8 mouse cellular contexts compared by ENCODE assay signal in the genomic region with DNA sequence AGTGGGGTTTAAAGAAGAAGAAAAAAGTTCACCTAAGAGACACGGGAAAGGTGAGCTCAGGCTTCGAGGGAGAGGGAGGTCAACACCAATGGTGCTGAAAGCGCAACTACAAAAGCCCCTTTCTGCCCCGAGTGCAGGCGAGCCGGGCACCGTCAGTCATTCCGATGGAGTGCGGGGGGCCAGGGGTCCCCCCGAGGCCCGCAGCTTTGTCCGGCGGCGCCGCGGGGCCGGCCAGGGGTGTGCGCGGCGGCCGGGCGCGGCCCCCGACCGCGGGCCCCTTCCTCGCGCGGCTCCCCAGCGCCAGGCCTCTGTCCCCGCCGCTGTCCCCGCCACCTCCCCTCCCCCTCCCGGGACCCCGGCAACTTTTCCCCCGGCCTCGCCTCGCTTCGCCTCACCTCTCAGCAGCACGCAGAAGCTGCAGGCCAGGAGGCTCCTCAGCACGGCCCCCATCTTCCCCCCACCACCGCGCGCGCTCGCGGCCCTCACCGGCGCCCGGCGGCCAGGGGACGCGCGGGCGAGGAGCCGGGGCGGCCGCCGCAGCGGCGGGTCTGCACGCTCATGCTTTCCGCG. TPM values are rescaled to one million over a fixed set of nuclear protein-coding genes. Genes with fewer than 3 reads are reported as not detected.
DNase-seq lines count a peak whose midpoint lies in the region; ATAC-seq and TF ChIP-seq lines count a peak whose summit lies in the region.

No protein-coding gene starts in this region.

- no peak for TF ChIP-seq POLR2A in lung, adult 2 months (IDR thresholded peaks at IDR 0.05; ENCODE audit: borderline replicate concordance, extremely low read depth, low read depth, low read length)
- TF ChIP-seq POLR2A in bone marrow, adult 2 months (IDR thresholded peaks at IDR 0.05; ENCODE audit: borderline replicate concordance, control insufficient read depth, low read depth, low read length), result no peak
- TF ChIP-seq POLR2A in limb, embryonic 14.5 days (IDR thresholded peaks at IDR 0.05; ENCODE audit: borderline replicate concordance, extremely low read depth, insufficient read depth, insufficient read length), result no peak

- H3K9ac ChIP-seq in forebrain, embryonic 12.5 days, result peak overlapping the region; percentile 95
- peak overlapping the region; percentile 99 for H3K9ac ChIP-seq in limb, embryonic 14.5 days (ENCODE audit: low read depth, low read length, severe bottlenecking)

- H3K4me1 ChIP-seq in lung, adult 2 months (ENCODE audit: control insufficient read depth, insufficient read depth, low read length), result peaks cover 4% of the 10 kb centered on the region
- H3K4me1 ChIP-seq in bone marrow, adult 2 months (ENCODE audit: control insufficient read depth, insufficient read depth, low read length), result no peaks in the 10 kb centered on the region
- H3K4me1 ChIP-seq in forebrain, embryonic 12.5 days, result peaks cover 24% of the 10 kb centered on the region
- peaks cover 11% of the 10 kb centered on the region for H3K4me1 ChIP-seq in limb, embryonic 14.5 days (ENCODE audit: control insufficient read depth, insufficient read depth, low read length)

- no peaks in the 10 kb centered on the region for H3K9me3 ChIP-seq in forebrain, embryonic 12.5 days
- H3K9me3 ChIP-seq in limb, embryonic 14.5 days (ENCODE audit: control insufficient read depth, low read length), result no peaks in the 10 kb centered on the region

- peak overlapping the region; percentile 79; the same call in 1 of the 2 replicates for H3K27ac ChIP-seq in bone marrow, adult 2 months (ENCODE audit: control insufficient read depth, insufficient read depth, low read depth, low read length, poor library complexity)
- peak overlapping the region; percentile 99 for H3K27ac ChIP-seq in forebrain, embryonic 12.5 days
- peak overlapping the region; percentile 99 for H3K27ac ChIP-seq in limb, embryonic 14.5 days (replicated peaks; ENCODE audit: low read depth, low read length)

- WGBS in lung, adult 2 months, result under 1% methylated on average over 38 of the region's 64 CpGs
- under 1% methylated on average over 63 of the region's 64 CpGs for WGBS in bone marrow, adult 2 months
- WGBS in forebrain, embryonic 12.5 days, result under 1% methylated on average over 60 of the region's 64 CpGs
- WGBS in limb, embryonic 14.5 days, result 2% methylated on average over 26 of the region's 64 CpGs

- no peak for TF ChIP-seq CTCF in lung, adult 2 months (IDR thresholded peaks at IDR 0.05; ENCODE audit: insufficient read depth, low read length)
- TF ChIP-seq CTCF in bone marrow, adult 2 months (IDR thresholded peaks at IDR 0.05; ENCODE audit: control insufficient read depth, insufficient read depth, low read length), result no peak

- ATAC-seq in forebrain, embryonic 12.5 days (ENCODE audit: low FRiP score), result peak; percentile 72
- ATAC-seq in limb, embryonic 14.5 days (ENCODE audit: low FRiP score, low read depth), result peak; percentile 61
- no peak for ATAC-seq in activated CD4-positive, CD25-positive, alpha-beta regulatory T cell, adult 4 months

- no peaks in the 10 kb centered on the region for H3K36me3 ChIP-seq in forebrain, embryonic 12.5 days (replicated peaks)
- no peaks in the 10 kb centered on the region for H3K36me3 ChIP-seq in limb, embryonic 14.5 days (ENCODE audit: control insufficient read depth, insufficient read depth, low read length)
- no peaks in the 10 kb centered on the region for H3K36me3 ChIP-seq in splenic B cell, adult 2 months (ENCODE audit: control insufficient read depth, insufficient read depth, low read length, poor library complexity, severe bottlenecking)

- H3K4me3 ChIP-seq in lung, adult 2 months (replicated peaks; ENCODE audit: extremely low read depth, low read depth, low read length), result peak overlapping the region; percentile 69
- peak overlapping the region; percentile 94 for H3K4me3 ChIP-seq in bone marrow, adult 2 months (replicated peaks; ENCODE audit: control insufficient read depth, low read depth, low read length)
- H3K4me3 ChIP-seq in forebrain, embryonic 12.5 days (replicated peaks), result peak overlapping the region; percentile 97
- peak overlapping the region; percentile 88 for H3K4me3 ChIP-seq in limb, embryonic 14.5 days (replicated peaks; ENCODE audit: low read length)

- no peaks in the 10 kb centered on the region for H3K27me3 ChIP-seq in forebrain, embryonic 12.5 days
- no peaks in the 10 kb centered on the region for H3K27me3 ChIP-seq in limb, embryonic 14.5 days (ENCODE audit: control insufficient read depth, insufficient read depth, low read length)
- no peaks in the 10 kb centered on the region for H3K27me3 ChIP-seq in splenic B cell, adult 2 months (ENCODE audit: control insufficient read depth, insufficient read depth, low read length, poor library complexity, severe bottlenecking)

- no peak for DNase-seq in lung, adult 2 months
- DNase-seq in lung, adult 18-20 months, result no peak
- DNase-seq in limb, embryonic 14.5 days (ENCODE audit: low spot score), result peak; percentile 8
- DNase-seq in splenic B cell, adult 2 months (ENCODE audit: low read depth, low spot score), result peak; percentile 18
- no peak for DNase-seq in adrenal gland, postnatal 36 days

- peak overlapping the region; percentile 76 for H3K4me2 ChIP-seq in forebrain, embryonic 12.5 days
- peak overlapping the region; percentile 67 for H3K4me2 ChIP-seq in limb, embryonic 14.5 days (replicated peaks; ENCODE audit: low read depth, low read length, severe bottlenecking)

RNA-seq across cellular contexts. Expression of a gene that starts 0.4 kb away (rescaled TPM):
- 30.8 and 38.3 TPM in 2 replicates for polyA plus RNA-seq in lung, adult 2 months (2012; rRNA removed)
- polyA plus RNA-seq in bone marrow, adult 2 months (2011; ENCODE audit: insufficient read depth, insufficient read length, low replicate concordance, missing spikeins), result 9.2 and 17.1 TPM in 2 replicates
- 32.0 and 33.3 TPM in 2 replicates for polyA plus RNA-seq in forebrain, embryonic 12.5 days (2016; fragmentation: Nextera tagmentation; extraction: Ambion mirVana)
- 42.7 and 45.1 TPM in 2 replicates for polyA plus RNA-seq in limb, embryonic 14.5 days (2012; rRNA removed)
- polyA plus RNA-seq in limb, embryonic 14.5 days (2014; fragmentation: Nextera tagmentation; extraction: Ambion mirVana), result 39.5 and 43.5 TPM in 2 replicates
- polyA plus RNA-seq in activated CD4-positive, CD25-positive, alpha-beta regulatory T cell, adult 4 months (2017; shearing (Covaris generic)), result 1 to 10 TPM; 6.8 to 8.7 TPM
- total RNA-seq in adrenal gland, postnatal 36 days (2021), result 10 to 100 TPM; 91.4 to 97.7 TPM

Comparison
In these comparisons a context has a peak if more than half of its experiments do, and no peak if none do; other contexts are left out.
1. DNase-seq: peak in limb, embryonic 14.5 days (single experiment) and splenic B cell, adult 2 months (single experiment); none in lung, adult 2 months (single experiment), lung, adult 18-20 months (0 of 2) and adrenal gland, postnatal 36 days (0 of 2).
2. Peak in every context shown above with its lines, with median percentiles within 50 percentile points of each other: H3K4me3 ChIP-seq and H3K27ac ChIP-seq.